Mouse (Mus musculus) liver, embryonic 11.5 days (tissue): Measurements from ENCODE around the gene Fancc. TPM values are rescaled to one million over a fixed set of nuclear protein-coding genes. Genes with fewer than 3 reads are reported as not detected.

Source experiments
- ATAC-seq: fragments of 200-750 bp; cut with Nextera tagmentation; replicated peaks from 2 replicates; pipeline ENCODE4 v1.8.0; 2017; ENCODE audit warnings: moderate number of reproducible peaks, mild to moderate bottlenecking, moderate TSS enrichment, moderate library complexity; ENCODE audit not compliant: low FRiP score
- DNase-seq: peaks from one replicate; pipeline ENCODE4 v3.0.0-alpha.2; 2017; ENCODE audit warnings: low spot score
- H3K27ac ChIP-seq: fragments of 300-500 bp; sonication (generic); 2 replicates; pipeline ENCODE4 v1.5.1; 2014; ENCODE audit warnings: mild to moderate bottlenecking, low read depth, low read length, control low read depth
- H3K27me3 ChIP-seq: fragments of 300-500 bp; sonication (generic); replicated peaks from 2 replicates; pipeline ENCODE4 v1.6.1; 2014; ENCODE audit warnings: low read length, mixed read lengths; ENCODE audit not compliant: control insufficient read depth, insufficient read depth
- H3K36me3 ChIP-seq: fragments of 300-500 bp; sonication (generic); 2 replicates; pipeline ENCODE4 v1.6.1; 2014; ENCODE audit warnings: mild to moderate bottlenecking, low read length, moderate library complexity, mixed read lengths; ENCODE audit not compliant: control insufficient read depth, insufficient read depth
- H3K4me1 ChIP-seq: fragments of 300-500 bp; sonication (generic); replicated peaks from 2 replicates; pipeline ENCODE4 v1.6.1; 2014; ENCODE audit warnings: low read length, mixed read lengths; ENCODE audit not compliant: control insufficient read depth, insufficient read depth
- H3K4me2 ChIP-seq: fragments of 300-500 bp; sonication (generic); 2 replicates; pipeline ENCODE4 v1.6.1; 2014; ENCODE audit warnings: mild to moderate bottlenecking, control low read depth, moderate library complexity
- H3K4me3 ChIP-seq: fragments of 300-500 bp; sonication (generic); 2 replicates; pipeline ENCODE4 v1.5.1; 2014; ENCODE audit warnings: low read depth, low read length, control low read depth
- H3K9ac ChIP-seq: fragments of 300-500 bp; sonication (generic); 2 replicates; pipeline ENCODE4 v1.6.1; 2014; ENCODE audit warnings: low read depth, low read length, control low read depth
- H3K9me3 ChIP-seq: fragments of 300-500 bp; sonication (generic); 2 replicates; pipeline ENCODE4 v1.6.1; 2016; ENCODE audit warnings: low read length, inconsistent platforms, mixed read lengths; ENCODE audit not compliant: control insufficient read depth
- WGBS: fragments of 180-500 bp; shearing (Covaris S2); extraction: QIAGEN DNeasy Blood & Tissue Kit; methylation state at CpG from one replicate; pipeline ENCODE4 v1.1.7; 2014; 5-methylcytosine and 5-hydroxymethylcytosine counted together
- polyA plus RNA-seq: library from polyadenylated mRNA; unstranded; fragments of >200 nt; fragmentation: Nextera tagmentation; extraction: Ambion mirVana; gene quantifications from 2 replicates; pipeline ENCODE4 v1.2.1, GENCODE M21; 2014

The Fancc gene
- polyA plus RNA-seq, 1 experiment from 2014 or later = 18.9 TPM

DNA sequence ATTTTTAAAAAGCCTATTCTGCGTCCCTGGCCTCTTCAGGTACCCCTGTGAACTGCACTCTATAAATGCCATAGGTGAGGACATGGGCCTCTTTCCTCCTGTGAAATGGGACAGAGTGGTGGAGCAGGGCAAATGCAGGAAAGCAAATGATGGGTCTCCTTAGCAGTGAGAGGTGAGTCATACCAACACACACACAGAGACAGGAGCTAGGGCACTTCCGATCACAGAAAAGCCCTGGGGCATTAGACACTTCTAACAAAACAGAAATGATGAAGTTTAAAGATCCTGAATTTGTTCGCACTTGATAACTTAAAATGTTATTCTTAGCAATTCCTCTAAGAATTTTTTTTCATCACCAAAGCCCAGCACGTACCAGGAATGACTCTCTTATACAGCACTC lies 157.1 kb downstream of the Fancc start:
- no peak overlapping the region for H3K4me2 ChIP-seq
- WGBS = 89% methylated on average over 4 of the region's 4 CpGs
- no peak overlapping the region for H3K27ac ChIP-seq
- DNase-seq (no peak), ATAC-seq (no peak)
- H3K36me3 ChIP-seq = no peaks in the 10 kb centered on the region
- no peak overlapping the region for H3K9ac ChIP-seq
- no peak overlapping the region for H3K4me3 ChIP-seq
- H3K4me1 ChIP-seq = no peaks in the 10 kb centered on the region
- H3K9me3 ChIP-seq = no peaks in the 10 kb centered on the region
- no peaks in the 10 kb centered on the region for H3K27me3 ChIP-seq

GRCm38 (mm10) chr13:63337239-63337960 lies 159.7 kb downstream of the Fancc start:
- Histone ChIP-seq H3K36me3 (no peaks in the 10 kb centered on the region), H3K27ac (no peak overlapping the region), H3K9ac (no peak overlapping the region), H3K4me2 (no peak overlapping the region), H3K9me3 (no peaks in the 10 kb centered on the region), H3K27me3 (no peaks in the 10 kb centered on the region), H3K4me1 (no peaks in the 10 kb centered on the region), H3K4me3 (no peak overlapping the region)
- ATAC-seq = 0 out of 2 replicates have a peak, but pooled peaks have one; percentile 34
- WGBS = 71% methylated on average over 8 of the region's 8 CpGs
- no peak for DNase-seq

DNA sequence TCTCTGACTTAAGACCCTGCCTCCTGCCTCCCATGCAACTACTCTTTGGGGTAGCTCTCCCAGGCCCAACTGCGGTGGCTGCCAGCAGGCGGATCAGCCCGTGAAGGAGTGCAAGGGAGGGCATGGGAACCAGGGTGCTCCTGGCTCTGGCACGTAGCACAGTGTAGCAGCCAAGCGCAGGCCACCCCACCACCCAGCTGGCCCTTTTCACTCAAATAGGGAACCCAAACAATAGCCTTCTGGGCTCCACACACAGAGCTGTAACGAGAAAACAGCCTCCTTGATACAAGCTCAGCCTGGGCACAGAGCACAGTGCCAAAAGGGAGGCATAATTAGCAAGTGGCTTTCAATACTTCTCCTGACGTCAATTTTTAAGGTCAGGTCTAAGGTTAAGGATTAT lies 160.7 kb downstream of the Fancc start:
- H3K36me3 ChIP-seq = no peaks in the 10 kb centered on the region
- no peaks in the 10 kb centered on the region for H3K9me3 ChIP-seq
- no peaks in the 10 kb centered on the region for H3K27me3 ChIP-seq
- ATAC-seq (no peak), DNase-seq (no peak)
- WGBS = 72% methylated on average over 7 of the region's 7 CpGs
- H3K4me2 ChIP-seq = no peak overlapping the region
- H3K9ac ChIP-seq = no peak overlapping the region
- no peak overlapping the region for H3K4me3 ChIP-seq
- H3K4me1 ChIP-seq = no peaks in the 10 kb centered on the region
- H3K27ac ChIP-seq = no peak overlapping the region

- H3K9ac ChIP-seq = no peak overlapping the region
- H3K27ac ChIP-seq = no peak overlapping the region
- no peaks in the 10 kb centered on the region for H3K9me3 ChIP-seq
- H3K4me3 ChIP-seq = no peak overlapping the region
- H3K27me3 ChIP-seq = no peaks in the 10 kb centered on the region
- no peaks in the 10 kb centered on the region for H3K36me3 ChIP-seq
- ATAC-seq = no peak
- WGBS = 63% methylated on average over 4 of the region's 4 CpGs
- no peak for DNase-seq
- no peak overlapping the region for H3K4me2 ChIP-seq
- no peaks in the 10 kb centered on the region for H3K4me1 ChIP-seq
Observed at GRCm38 (mm10) chr13:63335421-63336134, 161.5 kb downstream of the Fancc start.

GRCm38 (mm10) chr13:63332576-63333300 lies 164.3 kb downstream of the Fancc start:
- H3K9me3 ChIP-seq = no peaks in the 10 kb centered on the region
- H3K36me3 ChIP-seq = no peaks in the 10 kb centered on the region
- DNase-seq = peak; percentile 51
- no peaks in the 10 kb centered on the region for H3K4me1 ChIP-seq
- no peak overlapping the region for H3K9ac ChIP-seq
- no peaks in the 10 kb centered on the region for H3K27me3 ChIP-seq
- WGBS = 45% methylated on average over 4 of the region's 4 CpGs
- no peak for ATAC-seq
- no peak overlapping the region for H3K4me2 ChIP-seq
- no peak overlapping the region for H3K27ac ChIP-seq
- no peak overlapping the region for H3K4me3 ChIP-seq

DNA sequence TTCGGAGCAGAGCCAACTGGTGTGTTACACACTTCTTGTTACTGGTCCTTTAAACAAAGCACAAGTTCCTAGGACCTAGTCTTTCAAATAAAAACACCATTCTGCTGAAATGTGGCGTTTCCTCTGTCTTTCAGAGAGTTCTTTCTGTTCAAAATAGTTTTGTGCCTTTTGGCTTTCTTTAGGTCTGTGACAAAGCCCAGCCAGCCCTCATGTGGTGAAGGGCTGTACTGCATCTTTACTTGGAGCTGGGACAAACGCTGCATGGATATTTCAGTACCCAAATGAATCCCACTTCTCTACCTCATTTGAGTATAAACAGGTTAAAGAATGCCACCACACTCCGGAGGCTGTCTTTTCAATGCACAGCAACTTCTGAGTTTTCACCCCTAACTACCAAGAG lies 165.7 kb downstream of the Fancc start:
- H3K4me2 ChIP-seq = no peak overlapping the region
- H3K27me3 ChIP-seq = no peaks in the 10 kb centered on the region
- DNase-seq (no peak), ATAC-seq (no peak)
- no peaks in the 10 kb centered on the region for H3K9me3 ChIP-seq
- WGBS = 46% methylated on average over 4 of the region's 4 CpGs
- H3K36me3 ChIP-seq = no peaks in the 10 kb centered on the region
- no peak overlapping the region for H3K9ac ChIP-seq
- H3K4me1 ChIP-seq = no peaks in the 10 kb centered on the region
- H3K4me3 ChIP-seq = no peak overlapping the region
- H3K27ac ChIP-seq = no peak overlapping the region

GRCm38 (mm10) chr13:63330236-63330860 lies 166.7 kb downstream of the Fancc start:
- 65% methylated on average over 9 of the region's 9 CpGs for WGBS
- DNase-seq = no peak

GRCm38 (mm10) chr13:63326015-63326414 lies 171.1 kb downstream of the Fancc start:
- H3K4me3 ChIP-seq = no peak overlapping the region
- H3K9me3 ChIP-seq = no peaks in the 10 kb centered on the region
- ATAC-seq (no peak), DNase-seq (no peak)
- no peak overlapping the region for H3K9ac ChIP-seq
- 56% methylated on average over 2 of the region's 2 CpGs for WGBS
- no peak overlapping the region for H3K27ac ChIP-seq
- peaks cover 15% of the 10 kb centered on the region for H3K4me1 ChIP-seq
- H3K27me3 ChIP-seq = no peaks in the 10 kb centered on the region
- H3K4me2 ChIP-seq = no peak overlapping the region
- H3K36me3 ChIP-seq = no peaks in the 10 kb centered on the region

More at GRCm38 (mm10) chr13:63330236-63330860, 166.7 kb downstream of the Fancc start:
- Histone ChIP-seq H3K4me1 (peaks cover 3% of the 10 kb centered on the region), H3K9ac (no peak overlapping the region), H3K4me3 (no peak overlapping the region), H3K9me3 (no peaks in the 10 kb centered on the region), H3K36me3 (no peaks in the 10 kb centered on the region), H3K4me2 (no peak overlapping the region), H3K27me3 (no peaks in the 10 kb centered on the region), H3K27ac (no peak overlapping the region)
- no peak for ATAC-seq
